Mouse (Mus musculus) thymus, adult 2 months (tissue): ENCODE measurements around the gene Gm45785. TPM values are rescaled to one million over a fixed set of nuclear protein-coding genes. Genes with fewer than 3 reads are reported as not detected.

Source experiments
- DNase-seq: peaks from one replicate; pipeline ENCODE4 v3.0.0; 2021
- H3K27ac ChIP-seq: fragments of 200-500 bp; 2 replicates; pipeline ENCODE4 v1.5.1; 2012; ENCODE audit warnings: low read length, control low read depth; ENCODE audit not compliant: control insufficient read depth, insufficient read depth
- H3K27me3 ChIP-seq: fragments of 200-500 bp; 2 replicates; pipeline ENCODE4 v1.6.1; 2012; ENCODE audit warnings: mild to moderate bottlenecking, low read length, moderate library complexity, mixed read lengths; ENCODE audit not compliant: control insufficient read depth, insufficient read depth
- H3K36me3 ChIP-seq: fragments of 200-500 bp; 2 replicates; pipeline ENCODE4 v1.6.1; 2012; ENCODE audit warnings: mild to moderate bottlenecking, low read length, moderate library complexity; ENCODE audit not compliant: control insufficient read depth, insufficient read depth
- H3K4me1 ChIP-seq: fragments of 200-500 bp; replicated peaks from 2 replicates; pipeline ENCODE4 v1.6.1; 2012; ENCODE audit warnings: low read length; ENCODE audit not compliant: control insufficient read depth, insufficient read depth
- H3K4me3 ChIP-seq: fragments of 200-500 bp; 2 replicates; pipeline ENCODE4 v1.5.1; 2012; ENCODE audit warnings: mild to moderate bottlenecking, low read length, control low read depth, moderate library complexity; ENCODE audit not compliant: control insufficient read depth, insufficient read depth
- CTCF ChIP-seq: fragments of 200-500 bp; IDR thresholded peaks from 2 replicates; pipeline ENCODE4 v1.5.1; 2012; ENCODE audit warnings: mild to moderate bottlenecking, control low read depth, low read length, moderate library complexity, borderline replicate concordance; ENCODE audit not compliant: control insufficient read depth, poor library complexity, insufficient read depth; ENCODE audit errors: extremely low read depth
- POLR2A ChIP-seq: fragments of 200-500 bp; IDR thresholded peaks from 2 replicates; pipeline ENCODE4 v1.6.1; 2012; ENCODE audit warnings: mild to moderate bottlenecking, low read length, control low read depth, moderate library complexity; ENCODE audit not compliant: control insufficient read depth, poor library complexity, insufficient read depth; ENCODE audit errors: extremely low read depth
- WGBS: fragments of 180-500 bp; shearing (Covaris S2); methylation state at CpG from one replicate; pipeline ENCODE4 v1.1.7; 2018; 5-methylcytosine and 5-hydroxymethylcytosine counted together
- polyA plus RNA-seq: library from polyadenylated mRNA; depleted of rRNA; stranded (reverse); fragments of >200 nt; gene quantifications from 2 replicates; pipeline ENCODE4 v1.2.3, GENCODE M21; 2012

Gm45785 gene
- polyA plus RNA-seq, 1 experiment, result not detected

DNA sequence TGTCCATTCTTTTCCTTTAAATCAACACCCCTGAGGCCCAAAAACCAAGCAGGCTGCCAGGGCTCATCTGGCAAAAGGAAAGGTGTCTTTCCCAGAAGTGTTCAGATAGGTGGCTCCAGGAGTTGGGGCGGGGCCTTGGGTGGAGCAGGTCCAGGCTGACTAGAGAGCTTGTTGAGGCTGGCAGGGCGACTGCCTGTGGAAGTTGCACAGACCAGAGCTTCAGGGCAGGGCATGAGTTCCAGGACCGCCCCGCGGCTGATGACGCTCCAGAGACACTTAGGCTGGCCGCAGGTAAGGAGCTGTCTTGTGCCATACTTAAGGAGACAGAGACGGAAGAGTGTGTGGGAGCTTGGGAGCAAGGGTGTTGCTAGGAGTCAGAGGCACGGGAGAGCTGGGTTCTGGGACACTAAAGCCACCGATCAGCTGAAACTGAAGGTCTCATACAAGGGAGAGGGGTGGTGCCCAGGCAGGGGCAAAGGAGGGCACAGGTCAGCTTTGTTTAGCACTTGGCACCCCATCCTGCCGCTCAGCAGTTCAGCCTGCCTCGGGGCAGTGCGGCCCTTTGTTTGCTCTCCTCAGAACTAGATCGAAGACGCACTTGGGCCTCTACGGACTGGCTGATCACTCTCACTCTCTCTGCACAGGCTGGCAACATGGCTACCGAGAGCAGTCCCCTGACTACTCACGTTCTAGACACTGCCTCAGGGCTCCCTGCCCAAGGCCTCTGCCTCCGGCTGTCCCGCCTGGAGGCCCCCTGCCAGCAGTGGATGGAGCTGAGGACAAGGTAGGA lies 21.0 kb downstream of the Gm45785 start, which contains the start of gene Urah:
Gene Urah (plus strand): TSS at position 51 of the 790 bp plus-strand sequence.
- TF ChIP-seq CTCF, result no peak
- no peak for TF ChIP-seq POLR2A
- H3K4me3 ChIP-seq, result no peak within 1 kb of the TSS
- H3K27me3 ChIP-seq, result no peaks in the 10 kb centered on the region
- H3K4me1 ChIP-seq, result no peaks in the 10 kb centered on the region
- H3K27ac ChIP-seq, result no peak within 1 kb of the TSS
- DNase-seq, result no peak
- H3K36me3 ChIP-seq, result no peaks in the 10 kb centered on the region
- WGBS, result 86% methylated on average over 20 of the region's 20 CpGs

DNA sequence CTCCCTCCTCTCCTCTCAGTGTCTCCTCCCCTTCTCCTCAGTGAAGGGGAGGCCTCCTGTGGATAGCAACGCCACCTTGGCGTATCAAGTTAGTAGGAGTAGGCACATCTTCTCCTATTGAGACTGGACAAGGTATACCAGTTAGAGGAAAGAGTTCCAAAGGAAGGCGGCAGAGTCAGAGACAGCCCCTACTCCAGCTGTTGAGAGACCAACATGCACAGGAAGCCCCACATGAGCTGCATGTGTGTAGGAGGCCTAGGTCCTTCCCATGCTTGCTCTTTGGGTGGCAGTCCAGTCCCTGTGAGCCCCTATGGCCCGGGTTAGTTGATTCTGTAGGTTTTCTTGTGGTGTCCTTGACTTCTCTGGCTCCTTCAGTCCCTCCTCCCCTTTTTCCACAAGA lies 22.8 kb downstream of the Gm45785 start:
- H3K4me3 ChIP-seq, result no peak overlapping the region
- no peak overlapping the region for H3K27ac ChIP-seq
- DNase-seq, result no peak
- 89% methylated on average over 4 of the region's 4 CpGs for WGBS
- no peaks in the 10 kb centered on the region for H3K4me1 ChIP-seq
- TF ChIP-seq CTCF (no peak), POLR2A (no peak)
- no peaks in the 10 kb centered on the region for H3K36me3 ChIP-seq
- H3K27me3 ChIP-seq, result no peaks in the 10 kb centered on the region

GRCm38 (mm10) chr7:140831447-140831846 lies 24.7 kb downstream of the Gm45785 start:
- Histone ChIP-seq H3K4me3 (no peak overlapping the region), H3K36me3 (no peaks in the 10 kb centered on the region), H3K27ac (no peak overlapping the region), H3K4me1 (no peaks in the 10 kb centered on the region), H3K27me3 (no peaks in the 10 kb centered on the region)
- no peak for DNase-seq
- no peak for TF ChIP-seq POLR2A
- TF ChIP-seq CTCF, result no peak
- WGBS, result 68% methylated on average over 6 of the region's 6 CpGs

DNA sequence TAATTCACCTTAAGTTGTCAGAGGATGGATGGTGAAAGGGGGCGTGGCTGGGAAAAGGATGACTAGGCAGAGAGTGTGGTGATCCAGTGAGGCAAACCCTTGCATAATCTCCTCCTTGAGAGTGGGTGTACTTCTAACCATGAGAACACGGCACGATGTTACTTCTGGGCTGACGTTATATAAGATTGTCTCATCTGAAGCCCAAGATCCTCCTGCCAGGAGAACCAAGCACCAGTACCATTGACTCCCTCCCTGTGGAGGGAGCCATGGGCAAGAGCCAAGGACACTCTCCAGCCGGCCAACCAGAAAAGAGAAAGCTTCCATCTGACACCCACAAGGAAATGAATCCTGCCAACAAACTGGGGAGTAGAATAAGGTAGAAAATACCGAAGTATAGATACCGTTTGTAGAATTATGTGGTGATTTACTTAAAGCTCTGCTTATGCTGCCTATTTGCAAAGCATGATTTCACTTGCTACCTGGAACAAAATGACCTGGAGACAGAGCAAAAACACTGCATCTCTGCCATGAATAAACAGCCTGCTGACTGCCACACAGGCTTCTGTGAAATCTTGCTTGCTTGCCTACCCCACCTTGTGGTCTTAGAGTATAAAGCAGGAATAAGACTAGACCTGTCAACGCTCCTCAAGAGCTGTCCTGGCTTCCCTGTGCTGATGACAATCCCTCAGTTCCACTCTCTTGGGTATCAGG lies 27.8 kb downstream of the Gm45785 start:
- H3K27ac ChIP-seq, result no peak overlapping the region
- no peaks in the 10 kb centered on the region for H3K4me1 ChIP-seq
- no peaks in the 10 kb centered on the region for H3K27me3 ChIP-seq
- 26% methylated on average over 8 of the region's 8 CpGs for WGBS
- TF ChIP-seq POLR2A (no peak), CTCF (no peak)
- no peak overlapping the region for H3K4me3 ChIP-seq
- no peak for DNase-seq
- H3K36me3 ChIP-seq, result no peaks in the 10 kb centered on the region

DNA sequence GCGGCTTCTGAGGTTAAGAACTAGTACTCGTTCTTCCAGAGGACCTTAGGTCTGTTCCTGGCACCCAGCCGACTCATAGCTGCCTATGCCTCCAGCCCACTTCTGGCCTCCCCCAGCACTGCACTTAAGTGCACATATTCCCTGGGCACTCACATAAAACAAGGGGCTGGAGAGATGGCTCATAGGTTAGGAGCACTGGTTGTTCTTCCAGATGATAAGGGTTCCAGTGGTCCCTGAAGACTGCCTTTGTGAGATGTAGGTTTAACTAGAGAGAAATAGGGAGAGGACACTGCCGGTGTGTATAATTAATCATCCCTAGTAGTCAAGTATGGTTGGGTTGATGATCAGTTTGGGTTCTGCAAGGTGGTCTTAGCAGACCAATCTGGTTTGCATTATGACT lies 33.4 kb downstream of the Gm45785 start:
- no peaks in the 10 kb centered on the region; the same call in 1 of the 2 replicates for H3K27me3 ChIP-seq
- no peaks in the 10 kb centered on the region for H3K36me3 ChIP-seq
- no peak for DNase-seq
- no peaks in the 10 kb centered on the region; the same call in 1 of the 2 replicates for H3K4me1 ChIP-seq
- no peak for TF ChIP-seq POLR2A
- no peak for TF ChIP-seq CTCF
- WGBS, result 95% methylated on average over 4 of the region's 4 CpGs
- H3K27ac ChIP-seq, result no peak overlapping the region
- no peak overlapping the region for H3K4me3 ChIP-seq

DNA sequence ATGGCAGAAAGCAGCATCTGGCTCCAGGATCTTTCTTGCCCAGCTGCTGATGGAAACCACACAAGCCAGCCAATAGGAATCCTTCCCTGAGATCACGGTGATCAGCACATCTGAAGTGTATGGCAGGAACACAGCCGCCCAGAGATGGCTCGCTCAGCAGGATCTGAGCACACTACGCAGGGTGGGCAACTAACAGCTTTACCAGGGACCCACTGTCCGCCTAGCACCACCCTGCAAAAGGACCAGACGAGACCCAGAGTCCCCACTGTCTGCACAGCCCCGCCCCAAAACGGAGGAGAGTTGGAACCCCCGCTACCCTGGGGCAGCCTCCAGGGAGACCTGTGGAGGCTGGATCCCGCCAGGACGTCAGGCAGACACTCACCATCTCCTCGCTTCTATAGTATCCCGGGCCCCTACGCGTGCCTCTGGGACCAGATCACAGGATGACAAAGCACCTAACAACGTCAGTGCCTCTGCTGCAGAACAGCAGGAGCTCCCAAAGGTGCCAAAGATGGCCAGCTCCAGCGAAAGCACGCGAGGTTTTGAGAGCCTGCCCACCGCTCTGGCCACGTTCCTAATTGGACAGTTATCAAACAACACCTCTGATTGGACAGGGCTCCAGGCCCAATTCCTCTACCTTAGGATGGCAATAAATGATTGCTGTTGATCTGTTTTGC lies 34.3 kb downstream of the Gm45785 start, which contains the start of gene Zfp941:
Gene Zfp941 (minus strand): TSS at position 526 of the 677 bp plus-strand sequence.
- TF ChIP-seq CTCF (no peak), POLR2A (no peak)
- no peaks in the 10 kb centered on the region; the same call in 1 of the 2 replicates for H3K4me1 ChIP-seq
- H3K4me3 ChIP-seq, result peak within 1 kb of the TSS; percentile 24; the same call in 1 of the 2 replicates
- H3K36me3 ChIP-seq, result no peaks in the 10 kb centered on the region
- no peaks in the 10 kb centered on the region; the same call in 1 of the 2 replicates for H3K27me3 ChIP-seq
- H3K27ac ChIP-seq, result no peak within 1 kb of the TSS
- WGBS, result 6% methylated on average over 21 of the region's 21 CpGs
- no peak for DNase-seq
